Comparison of ENCODE assay signal across 14 mouse cellular contexts in the genomic region with DNA sequence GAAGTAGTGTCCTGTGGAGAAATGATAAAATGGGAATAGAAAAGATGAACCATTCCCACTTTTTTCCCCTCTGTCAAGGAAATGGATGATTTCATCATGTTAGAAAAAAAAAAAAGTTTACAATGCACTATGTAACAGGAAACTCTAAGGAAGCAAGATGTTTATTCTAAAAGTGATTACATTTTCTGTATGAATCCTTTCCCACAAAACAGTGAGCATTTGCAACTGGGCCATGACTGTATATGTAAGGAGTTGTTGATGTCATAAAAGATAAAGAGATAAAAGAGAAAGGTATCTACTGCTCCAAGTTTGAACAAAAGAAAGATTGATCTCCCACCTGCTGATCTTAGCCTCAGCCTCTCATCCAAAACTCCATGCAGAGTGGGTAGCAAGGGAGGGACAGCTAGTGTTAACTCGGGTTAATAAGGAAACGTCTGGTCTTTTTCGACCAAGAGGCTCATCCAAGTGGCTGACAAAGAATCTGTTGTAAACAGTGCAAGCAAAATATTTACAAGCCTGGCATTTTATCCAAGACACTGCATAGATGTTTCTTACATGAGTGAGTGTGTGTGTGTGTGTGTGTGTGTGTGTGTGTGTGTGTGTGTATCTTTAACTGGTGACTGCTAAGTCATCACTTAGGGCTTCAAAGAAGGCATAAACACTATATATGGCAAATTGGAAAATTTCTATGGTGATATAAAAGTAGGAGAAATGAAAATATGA.
"Had no signal": no experiment of that assay in that cellular context is flagged by ENCODE, and none has a peak within 500 bp of the region (broad histone marks: within the 10 kb centered on the region; RNA-seq: fewer than 3 reads in every experiment).

No protein-coding gene starts in this region.

- H3K27ac ChIP-seq: kidney, postnatal 0 days; layer of hippocampus, adult 2 months; limb, embryonic 13.5 days; liver, embryonic 12.5 days; midbrain, embryonic 13.5 days; stomach, embryonic 15.5 days had no signal

- H3K4me1 ChIP-seq: limb, embryonic 13.5 days; liver, embryonic 12.5 days; midbrain, embryonic 13.5 days; stomach, embryonic 15.5 days had no signal

- H3K9ac ChIP-seq: limb, embryonic 13.5 days; liver, embryonic 12.5 days; midbrain, embryonic 13.5 days; stomach, embryonic 15.5 days had no signal

- H3K4me3 ChIP-seq: layer of hippocampus, adult 2 months; limb, embryonic 13.5 days; liver, embryonic 12.5 days; midbrain, embryonic 13.5 days; stomach, embryonic 15.5 days had no signal

- DNase-seq: kidney, adult 8-10 months; kidney, postnatal 36 days; retina, postnatal 1 day; right cerebral cortex, postnatal 4 days; spleen, adult 18-20 months; thymus, postnatal 4 days had no signal

- ATAC-seq: hindbrain, embryonic 16.5 days; inflammation-experienced regulatory T-cells, adult 6 months; liver, embryonic 12.5 days; midbrain, embryonic 13.5 days had no signal

- H3K4me2 ChIP-seq: limb, embryonic 13.5 days; liver, embryonic 12.5 days; midbrain, embryonic 13.5 days; stomach, embryonic 15.5 days had no signal

- H3K27me3 ChIP-seq: limb, embryonic 13.5 days; liver, embryonic 12.5 days; midbrain, embryonic 13.5 days; stomach, embryonic 15.5 days had no signal

- H3K36me3 ChIP-seq: limb, embryonic 13.5 days; liver, embryonic 12.5 days; midbrain, embryonic 13.5 days; stomach, embryonic 15.5 days had no signal

- H3K9me3 ChIP-seq: limb, embryonic 13.5 days; liver, embryonic 12.5 days; midbrain, embryonic 13.5 days; stomach, embryonic 15.5 days had no signal
